Mouse (Mus musculus) layer of hippocampus, postnatal 25 days (tissue): ENCODE measurements around the gene Erg. TPM values are rescaled to one million over a fixed set of nuclear protein-coding genes. Genes with fewer than 3 reads are reported as not detected.

Experiments
- DNase-seq, 2 experiments: peaks; one replicate each; pipeline ENCODE4 v3.0.0; 2022; ENCODE audit warnings: mixed read lengths in 2 of 2, low spot score in 1 of 2; ENCODE audit errors: extremely low spot score in 1 of 2
- total RNA-seq, 2 experiments: library from RNA; stranded (reverse); gene quantifications; 2 replicates each; pipeline ENCODE4 v1.2.3; 2021

Erg gene
- total RNA-seq, 2 experiments from 2014 or later, result 4.4 to 5.0 TPM

- peak in 1 of 2 experiments; percentile 12 for DNase-seq
These were observed 667 bp downstream of the Erg start for GRCm38 (mm10) chr16:95585541-95586310.

- no peak for DNase-seq
These were observed 1.5 kb downstream of the Erg start for GRCm38 (mm10) chr16:95584751-95585528.

- no peak for DNase-seq
These were observed 7.1 kb downstream of the Erg start for GRCm38 (mm10) chr16:95579289-95579688.

- peak in 1 of 2 experiments; percentile 11 for DNase-seq
These were observed 13.2 kb downstream of the Erg start for GRCm38 (mm10) chr16:95573163-95573562.

GRCm38 (mm10) chr16:95570616-95571015 lies 15.8 kb downstream of the Erg start:
- DNase-seq, result peak in 1 of 2 experiments; percentile 23

GRCm38 (mm10) chr16:95556834-95557233 lies 29.6 kb downstream of the Erg start:
- no peak for DNase-seq

GRCm38 (mm10) chr16:95553136-95553535 lies 33.3 kb downstream of the Erg start:
- no peak for DNase-seq

- no peak for DNase-seq
These were observed 33.9 kb downstream of the Erg start for GRCm38 (mm10) chr16:95552495-95552894.

- no peak for DNase-seq
These were observed 35.9 kb downstream of the Erg start for GRCm38 (mm10) chr16:95550496-95550895.

- no peak for DNase-seq
These were observed 41.6 kb downstream of the Erg start for GRCm38 (mm10) chr16:95544753-95545152.

- DNase-seq, result peak in 1 of 2 experiments; percentile 15
These were observed 42.9 kb downstream of the Erg start for GRCm38 (mm10) chr16:95543471-95543870.

GRCm38 (mm10) chr16:95535151-95535550 lies 51.2 kb downstream of the Erg start:
- no peak for DNase-seq

GRCm38 (mm10) chr16:95532387-95533077 lies 53.9 kb downstream of the Erg start:
- no peak for DNase-seq

- no peak for DNase-seq
These were observed 58.8 kb downstream of the Erg start for GRCm38 (mm10) chr16:95527561-95527960.

- no peak for DNase-seq
These were observed 66.9 kb downstream of the Erg start for GRCm38 (mm10) chr16:95519520-95519919.

- DNase-seq, result no peak
These were observed 80.3 kb downstream of the Erg start for GRCm38 (mm10) chr16:95506051-95506450.

GRCm38 (mm10) chr16:95496582-95497300 lies 89.7 kb downstream of the Erg start:
- no peak for DNase-seq

GRCm38 (mm10) chr16:95494108-95494507 lies 92.3 kb downstream of the Erg start:
- DNase-seq, result no peak

GRCm38 (mm10) chr16:95493336-95493735 lies 93.1 kb downstream of the Erg start:
- no peak for DNase-seq

GRCm38 (mm10) chr16:95492146-95492545 lies 94.2 kb downstream of the Erg start:
- no peak for DNase-seq
